Mouse (Mus musculus) intestine, embryonic 14.5 days (tissue): ENCODE results near the gene Rrp9. TPM values are rescaled to one million over a fixed set of nuclear protein-coding genes. Genes with fewer than 3 reads are reported as not detected.

Experiments
- ATAC-seq: fragments of 200-750 bp; cut with Nextera tagmentation; replicated peaks from 2 replicates; pipeline ENCODE4 v1.8.0; 2017; ENCODE audit warnings: low read depth, moderate number of reproducible peaks, moderate TSS enrichment, moderate library complexity; ENCODE audit not compliant: low FRiP score, low TSS enrichment
- DNase-seq: peaks from one replicate; pipeline ENCODE4 v3.0.0-alpha.2; 2018; ENCODE audit warnings: low spot score
- H3K27ac ChIP-seq: fragments of 300-500 bp; sonication (generic); 2 replicates; pipeline ENCODE4 v1.5.1; 2014; ENCODE audit warnings: low read depth, mild to moderate bottlenecking, control low read depth
- H3K27me3 ChIP-seq: fragments of 300-500 bp; sonication (generic); replicated peaks from 2 replicates; pipeline ENCODE4 v1.6.1; 2014; ENCODE audit warnings: low read length, control low read depth; ENCODE audit not compliant: control insufficient read depth, insufficient read depth
- H3K36me3 ChIP-seq: fragments of 300-500 bp; sonication (generic); 2 replicates; pipeline ENCODE4 v1.6.1; 2014; ENCODE audit warnings: low read length, control low read depth; ENCODE audit not compliant: control insufficient read depth, insufficient read depth
- H3K4me1 ChIP-seq: fragments of 300-500 bp; sonication (generic); replicated peaks from 2 replicates; pipeline ENCODE4 v1.6.1; 2014; ENCODE audit warnings: low read length, control low read depth, mixed read lengths; ENCODE audit not compliant: control insufficient read depth, insufficient read depth
- H3K4me2 ChIP-seq: fragments of 300-500 bp; sonication (generic); 2 replicates; pipeline ENCODE4 v1.6.1; 2014; ENCODE audit warnings: low read length
- H3K4me3 ChIP-seq: fragments of 300-500 bp; sonication (generic); 2 replicates; pipeline ENCODE4 v1.5.1; 2014; ENCODE audit warnings: low read depth, low read length, control low read depth, mixed read lengths
- H3K9ac ChIP-seq: fragments of 300-500 bp; sonication (generic); 2 replicates; pipeline ENCODE4 v1.6.1; 2014; ENCODE audit warnings: mild to moderate bottlenecking, low read length
- H3K9me3 ChIP-seq: fragments of 300-500 bp; sonication (generic); 2 replicates; pipeline ENCODE4 v1.6.1; 2016; ENCODE audit warnings: low read length, control low read depth; ENCODE audit not compliant: control insufficient read depth
- WGBS: fragments of 180-500 bp; shearing (Covaris S2); extraction: QIAGEN DNeasy Blood & Tissue Kit; methylation state at CpG from one replicate; pipeline ENCODE4 v1.1.7; 2014; 5-methylcytosine and 5-hydroxymethylcytosine counted together
- polyA plus RNA-seq: library from polyadenylated mRNA; unstranded; fragments of >200 nt; fragmentation: Nextera tagmentation; extraction: Ambion mirVana; gene quantifications from 2 replicates; pipeline ENCODE4 v1.2.1, GENCODE M21; 2014

Rrp9 gene
- polyA plus RNA-seq, 1 experiment from 2014 or later: 52.4 TPM

GRCm38 (mm10) chr9:106473753-106474105 lies 2.0 kb upstream of the Rrp9 start:
- H3K9ac ChIP-seq: no peak overlapping the region
- 74% methylated on average over 5 of the region's 5 CpGs for WGBS
- no peak overlapping the region for H3K27ac ChIP-seq

GRCm38 (mm10) chr9:106474456-106474855 lies 1.3 kb upstream of the Rrp9 start:
- peak overlapping the region; percentile 31; the same call in 1 of the 2 replicates for H3K9ac ChIP-seq
- 9% methylated on average over 6 of the region's 6 CpGs for WGBS
- peaks cover 3% of the 10 kb centered on the region; the same call in 1 of the 2 replicates for H3K36me3 ChIP-seq
- peak; percentile 75 for DNase-seq
- H3K4me1 ChIP-seq: peaks cover 25% of the 10 kb centered on the region
- no peak overlapping the region for H3K4me2 ChIP-seq
- H3K9me3 ChIP-seq: no peaks in the 10 kb centered on the region
- H3K27me3 ChIP-seq: no peaks in the 10 kb centered on the region
- ATAC-seq: no peak
- no peak overlapping the region for H3K4me3 ChIP-seq
- H3K27ac ChIP-seq: no peak overlapping the region

More at GRCm38 (mm10) chr9:106473753-106474105, 2.0 kb upstream of the Rrp9 start:
- H3K9me3 ChIP-seq: no peaks in the 10 kb centered on the region
- H3K27me3 ChIP-seq: no peaks in the 10 kb centered on the region
- H3K4me2 ChIP-seq: no peak overlapping the region
- DNase-seq (no peak), ATAC-seq (no peak)
- peaks cover 25% of the 10 kb centered on the region for H3K4me1 ChIP-seq
- H3K36me3 ChIP-seq: no peaks in the 10 kb centered on the region
- H3K4me3 ChIP-seq: no peak overlapping the region

- no peak overlapping the region for H3K4me3 ChIP-seq
- H3K27me3 ChIP-seq: no peaks in the 10 kb centered on the region
- WGBS: 71% methylated on average over 7 of the region's 7 CpGs
- DNase-seq (no peak), ATAC-seq (no peak)
- no peak overlapping the region for H3K9ac ChIP-seq
- peaks cover 25% of the 10 kb centered on the region for H3K4me1 ChIP-seq
- no peak overlapping the region for H3K27ac ChIP-seq
- no peak overlapping the region for H3K4me2 ChIP-seq
- H3K36me3 ChIP-seq: peaks cover 5% of the 10 kb centered on the region; the same call in 1 of the 2 replicates
- H3K9me3 ChIP-seq: no peaks in the 10 kb centered on the region
Measured at GRCm38 (mm10) chr9:106475046-106475445, 717 bp upstream of the Rrp9 start.

- H3K4me3 ChIP-seq: no peak overlapping the region
Measured at GRCm38 (mm10) chr9:106476002-106476923, 500 bp downstream of the Rrp9 start.

GRCm38 (mm10) chr9:106476924-106477484 lies 1.2 kb downstream of the Rrp9 start, which contains the start of gene Parp3:
Gene Parp3 (minus strand): TSS chr9:106476949.
- Histone ChIP-seq H3K9ac (peak within 1 kb of the TSS; percentile 69), H3K27me3 (no peaks in the 10 kb centered on the region), H3K27ac (no peak within 1 kb of the TSS), H3K4me3 (peak within 1 kb of the TSS; percentile 85), H3K9me3 (no peaks in the 10 kb centered on the region), H3K36me3 (peaks cover 17% of the 10 kb centered on the region), H3K4me2 (peak within 1 kb of the TSS; percentile 96), H3K4me1 (peaks cover 20% of the 10 kb centered on the region)
- DNase-seq (peak; percentile 97), ATAC-seq (peak; percentile 98)
- WGBS: under 1% methylated on average over 41 of the region's 41 CpGs

More at GRCm38 (mm10) chr9:106476002-106476923, 500 bp downstream of the Rrp9 start:
- Histone ChIP-seq H3K27ac (no peak overlapping the region), H3K4me2 (peak overlapping the region; percentile 33), H3K27me3 (no peaks in the 10 kb centered on the region), H3K9me3 (no peaks in the 10 kb centered on the region), H3K4me1 (peaks cover 25% of the 10 kb centered on the region), H3K9ac (no peak overlapping the region), H3K36me3 (peaks cover 14% of the 10 kb centered on the region)
- 27% methylated on average over 16 of the region's 16 CpGs for WGBS
- DNase-seq (no peak), ATAC-seq (peak; percentile 47; the same call in 1 of the 2 replicates)

GRCm38 (mm10) chr9:106477649-106478048 lies 1.9 kb downstream of the Rrp9 start:
- ATAC-seq: no peak
- 2% methylated on average over 16 of the region's 16 CpGs for WGBS

GRCm38 (mm10) chr9:106478101-106478500 lies 2.3 kb downstream of the Rrp9 start:
- ATAC-seq (no peak), DNase-seq (no peak)
- Histone ChIP-seq H3K4me1 (peaks cover 15% of the 10 kb centered on the region), H3K27ac (no peak overlapping the region), H3K36me3 (peaks cover 22% of the 10 kb centered on the region), H3K4me3 (peak overlapping the region; percentile 85), H3K4me2 (peak overlapping the region; percentile 96), H3K9me3 (no peaks in the 10 kb centered on the region), H3K27me3 (no peaks in the 10 kb centered on the region), H3K9ac (peak overlapping the region; percentile 69)
- 81% methylated on average over 9 of the region's 9 CpGs for WGBS

More at GRCm38 (mm10) chr9:106477649-106478048, 1.9 kb downstream of the Rrp9 start:
- no peak overlapping the region for H3K27ac ChIP-seq
- peaks cover 15% of the 10 kb centered on the region for H3K4me1 ChIP-seq
- peak overlapping the region; percentile 69 for H3K9ac ChIP-seq
- no peaks in the 10 kb centered on the region for H3K9me3 ChIP-seq
- peak overlapping the region; percentile 96 for H3K4me2 ChIP-seq
- H3K27me3 ChIP-seq: no peaks in the 10 kb centered on the region
- DNase-seq: no peak
- peaks cover 18% of the 10 kb centered on the region for H3K36me3 ChIP-seq
- H3K4me3 ChIP-seq: peak overlapping the region; percentile 85

GRCm38 (mm10) chr9:106480541-106480940 lies 4.8 kb downstream of the Rrp9 start:
- WGBS: 94% methylated on average over 7 of the region's 7 CpGs
- ATAC-seq: no peak
- H3K36me3 ChIP-seq: peaks cover 46% of the 10 kb centered on the region
- H3K4me2 ChIP-seq: no peak overlapping the region
- H3K4me3 ChIP-seq: no peak overlapping the region
- no peaks in the 10 kb centered on the region for H3K9me3 ChIP-seq
- no peaks in the 10 kb centered on the region for H3K27me3 ChIP-seq
- no peak overlapping the region for H3K27ac ChIP-seq
- DNase-seq: no peak
- H3K4me1 ChIP-seq: peaks cover 15% of the 10 kb centered on the region
- H3K9ac ChIP-seq: no peak overlapping the region
